In the genomic region with DNA sequence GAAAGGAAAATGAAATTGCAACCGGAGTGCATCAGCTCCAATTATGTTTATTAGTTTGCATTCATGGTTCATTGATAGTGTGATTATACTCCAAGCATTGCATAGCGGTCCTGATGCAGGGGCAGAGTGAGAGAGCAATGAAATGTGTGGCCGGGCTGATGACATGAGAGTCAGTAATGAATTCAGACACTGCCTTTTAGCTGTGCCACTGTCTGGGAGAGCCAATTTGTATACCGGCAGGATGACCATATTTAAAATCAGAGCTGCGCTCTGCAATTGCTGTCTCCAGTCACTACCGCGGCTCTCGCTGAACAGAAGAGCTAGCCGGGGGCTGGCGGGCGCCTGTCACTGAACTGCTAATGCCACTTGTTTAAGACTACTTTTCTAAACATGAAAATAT, we compare ENCODE assay signal across 22 mouse cellular contexts.
DNase-seq lines count a peak whose midpoint lies in the region; ATAC-seq and TF ChIP-seq lines count a peak whose summit lies in the region.
"Had no signal": no experiment of that assay in that cellular context is flagged by ENCODE, and none has a peak within 500 bp of the region (broad histone marks: within the 10 kb centered on the region; RNA-seq: fewer than 3 reads in every experiment).

No protein-coding gene starts in this region.

- no peak for ATAC-seq in heart, embryonic 11.5 days (replicated peaks; ENCODE audit: insufficient number of reproducible peaks, low FRiP score, low TSS enrichment)
- no peak; the same call in 1 of the 2 replicates for ATAC-seq in midbrain, embryonic 14.5 days (ENCODE audit: low FRiP score, low TSS enrichment)
- ATAC-seq in midbrain, postnatal 0 days (ENCODE audit: low FRiP score): no peak
- ATAC-seq in hindbrain, embryonic 16.5 days: peak; percentile 69; the same call in 1 of the 2 replicates
- no peak for ATAC-seq in neural tube, embryonic 15.5 days (ENCODE audit: low FRiP score)
- no peak for ATAC-seq in kidney, embryonic 15.5 days (replicated peaks; ENCODE audit: low FRiP score)
- ATAC-seq: inflammation-experienced regulatory T-cells, adult 6 months; lung, postnatal 0 days had no signal

- H3K36me3 ChIP-seq in heart, embryonic 11.5 days (ENCODE audit: control insufficient read depth, insufficient read depth, low read length): no peaks in the 10 kb centered on the region
- no peaks in the 10 kb centered on the region for H3K36me3 ChIP-seq in midbrain, embryonic 14.5 days (ENCODE audit: control insufficient read depth, insufficient read depth, low read length)
- H3K36me3 ChIP-seq in midbrain, postnatal 0 days (ENCODE audit: insufficient read depth, low read length): peaks cover 4% of the 10 kb centered on the region; the same call in 1 of the 2 replicates
- peaks cover 6% of the 10 kb centered on the region; the same call in 1 of the 2 replicates for H3K36me3 ChIP-seq in hindbrain, embryonic 16.5 days (ENCODE audit: control insufficient read depth, insufficient read depth, low read length)
- 0 out of 2 replicates have a peak, but pooled peaks cover 8% of the 10 kb centered on the region for H3K36me3 ChIP-seq in neural tube, embryonic 15.5 days
- no peaks in the 10 kb centered on the region for H3K36me3 ChIP-seq in kidney, embryonic 15.5 days

- no peaks in the 10 kb centered on the region for H3K27me3 ChIP-seq in heart, embryonic 11.5 days (ENCODE audit: control insufficient read depth, insufficient read depth, low read length)
- no peaks in the 10 kb centered on the region for H3K27me3 ChIP-seq in midbrain, embryonic 14.5 days (ENCODE audit: control insufficient read depth, insufficient read depth, low read length)
- H3K27me3 ChIP-seq in midbrain, postnatal 0 days (ENCODE audit: insufficient read depth, low read length): no peaks in the 10 kb centered on the region
- no peaks in the 10 kb centered on the region for H3K27me3 ChIP-seq in hindbrain, embryonic 16.5 days (replicated peaks; ENCODE audit: control insufficient read depth, insufficient read depth, low read length)
- no peaks in the 10 kb centered on the region for H3K27me3 ChIP-seq in neural tube, embryonic 15.5 days (replicated peaks)
- H3K27me3 ChIP-seq in kidney, embryonic 15.5 days: no peaks in the 10 kb centered on the region

- DNase-seq in heart, adult 11 months: peak; percentile 50
- DNase-seq in midbrain, embryonic 14.5 days: peak; percentile 51
- DNase-seq in midbrain, postnatal 0 days (ENCODE audit: low spot score): no peak
- DNase-seq in spleen, postnatal 4 days (ENCODE audit: low spot score in 2 of 2): no peak
- DNase-seq: adrenal gland, adult 2 months; cerebellum, adult 11-12 months; cerebellum, postnatal 14 days; gastrocnemius, postnatal 14 days; heart, adult 2 months; kidney, adult 18-20 months; left cerebral cortex, postnatal 4 days; liver; thymus, postnatal 14 days had no signal

- no peaks in the 10 kb centered on the region for H3K9me3 ChIP-seq in heart, embryonic 11.5 days (replicated peaks; ENCODE audit: control insufficient read depth, low read length)
- H3K9me3 ChIP-seq in midbrain, embryonic 14.5 days (ENCODE audit: control insufficient read depth, low read length): no peaks in the 10 kb centered on the region
- H3K9me3 ChIP-seq in midbrain, postnatal 0 days (ENCODE audit: low read length): no peaks in the 10 kb centered on the region
- H3K9me3 ChIP-seq in hindbrain, embryonic 16.5 days (ENCODE audit: control insufficient read depth, low read length): no peaks in the 10 kb centered on the region
- no peaks in the 10 kb centered on the region for H3K9me3 ChIP-seq in neural tube, embryonic 15.5 days (replicated peaks)
- H3K9me3 ChIP-seq in kidney, embryonic 15.5 days (replicated peaks): no peaks in the 10 kb centered on the region

- H3K27ac ChIP-seq in heart, embryonic 11.5 days (ENCODE audit: low read depth, low read length): no peak overlapping the region
- H3K27ac ChIP-seq in midbrain, embryonic 14.5 days (replicated peaks; ENCODE audit: low read depth, low read length): no peak overlapping the region
- H3K27ac ChIP-seq in midbrain, postnatal 0 days (ENCODE audit: low read depth, low read length): no peak overlapping the region
- no peak overlapping the region for H3K27ac ChIP-seq in hindbrain, embryonic 16.5 days (ENCODE audit: low read depth, low read length)
- 0 out of 2 replicates have a peak overlapping the region, but pooled peaks have one; percentile 33 for H3K27ac ChIP-seq in neural tube, embryonic 15.5 days (replicated peaks)
- H3K27ac ChIP-seq in kidney, embryonic 15.5 days: no peak overlapping the region
- H3K27ac ChIP-seq: heart, adult 2 months; kidney, postnatal 0 days; macrophage had no signal

- 82% methylated on average over 11 of the region's 11 CpGs for WGBS in heart, embryonic 11.5 days (ENCODE audit: insufficient replicate concordance)
- WGBS in midbrain, embryonic 14.5 days: 60% methylated on average over 11 of the region's 11 CpGs
- 45% methylated on average over 11 of the region's 11 CpGs for WGBS in midbrain, postnatal 0 days
- 60% methylated on average over 11 of the region's 11 CpGs for WGBS in hindbrain, embryonic 16.5 days
- 58% methylated on average over 11 of the region's 11 CpGs for WGBS in neural tube, embryonic 15.5 days
- WGBS in kidney, embryonic 15.5 days: 88% methylated on average over 11 of the region's 11 CpGs

- no peak overlapping the region for H3K4me3 ChIP-seq in heart, embryonic 11.5 days (ENCODE audit: low read depth, low read length)
- H3K4me3 ChIP-seq in midbrain, embryonic 14.5 days (replicated peaks; ENCODE audit: low read depth, low read length): no peak overlapping the region
- H3K4me3 ChIP-seq in midbrain, postnatal 0 days (ENCODE audit: low read depth, low read length): no peak overlapping the region
- no peak overlapping the region for H3K4me3 ChIP-seq in hindbrain, embryonic 16.5 days (ENCODE audit: low read length)
- H3K4me3 ChIP-seq in neural tube, embryonic 15.5 days (replicated peaks): no peak overlapping the region
- no peak overlapping the region for H3K4me3 ChIP-seq in kidney, embryonic 15.5 days (replicated peaks)
- H3K4me3 ChIP-seq: heart, adult 2 months; myocyte had no signal

- no peak overlapping the region for H3K4me2 ChIP-seq in heart, embryonic 11.5 days
- H3K4me2 ChIP-seq in midbrain, embryonic 14.5 days (ENCODE audit: low read length): no peak overlapping the region
- H3K4me2 ChIP-seq in midbrain, postnatal 0 days (ENCODE audit: low read depth, low read length, poor library complexity, severe bottlenecking): no peak overlapping the region
- no peak overlapping the region for H3K4me2 ChIP-seq in hindbrain, embryonic 16.5 days (ENCODE audit: low read length)
- H3K4me2 ChIP-seq in neural tube, embryonic 15.5 days: no peak overlapping the region
- H3K4me2 ChIP-seq in kidney, embryonic 15.5 days: no peak overlapping the region

- peaks cover 17% of the 10 kb centered on the region for H3K4me1 ChIP-seq in heart, embryonic 11.5 days (ENCODE audit: control insufficient read depth, insufficient read depth, low read length)
- H3K4me1 ChIP-seq in midbrain, embryonic 14.5 days (ENCODE audit: control insufficient read depth, insufficient read depth, low read length): peaks cover 9% of the 10 kb centered on the region; the same call in 1 of the 2 replicates
- H3K4me1 ChIP-seq in midbrain, postnatal 0 days (ENCODE audit: insufficient read depth, low read length): no peaks in the 10 kb centered on the region; the same call in 1 of the 2 replicates
- H3K4me1 ChIP-seq in hindbrain, embryonic 16.5 days (ENCODE audit: control insufficient read depth, insufficient read depth, low read depth, low read length): no peaks in the 10 kb centered on the region
- H3K4me1 ChIP-seq in neural tube, embryonic 15.5 days: peaks cover 12% of the 10 kb centered on the region
- 0 out of 2 replicates have a peak, but pooled peaks cover 5% of the 10 kb centered on the region for H3K4me1 ChIP-seq in kidney, embryonic 15.5 days

- TF ChIP-seq CTCF in midbrain, postnatal 0 days (IDR thresholded peaks at IDR 0.05): no peak

- H3K9ac ChIP-seq in heart, embryonic 11.5 days (ENCODE audit: low read depth, low read length): no peak overlapping the region
- no peak overlapping the region for H3K9ac ChIP-seq in midbrain, embryonic 14.5 days (replicated peaks; ENCODE audit: low read length)
- H3K9ac ChIP-seq in midbrain, postnatal 0 days (replicated peaks; ENCODE audit: low read length, poor library complexity, severe bottlenecking): no peak overlapping the region
- H3K9ac ChIP-seq in hindbrain, embryonic 16.5 days (ENCODE audit: low read depth, low read length): no peak overlapping the region
- no peak overlapping the region for H3K9ac ChIP-seq in neural tube, embryonic 15.5 days (replicated peaks)
- H3K9ac ChIP-seq in kidney, embryonic 15.5 days: no peak overlapping the region

Comparison
In these comparisons a context has a peak if more than half of its experiments do, and no peak if none do; other contexts are left out.
1. DNase-seq: peak in heart, adult 11 months (single experiment) and midbrain, embryonic 14.5 days (single experiment); none in midbrain, postnatal 0 days (single experiment) and spleen, postnatal 4 days (0 of 2).